Mouse (Mus musculus) right cerebral cortex, postnatal 36 days (tissue): ENCODE results near the gene Exoc7.

Experiments used
- DNase-seq, 2 experiments: peaks; one replicate each; pipeline ENCODE4 v3.0.0; 2022; ENCODE audit warnings: low spot score in 2 of 2, mixed read lengths in 1 of 2

Gene Exoc7

DNA sequence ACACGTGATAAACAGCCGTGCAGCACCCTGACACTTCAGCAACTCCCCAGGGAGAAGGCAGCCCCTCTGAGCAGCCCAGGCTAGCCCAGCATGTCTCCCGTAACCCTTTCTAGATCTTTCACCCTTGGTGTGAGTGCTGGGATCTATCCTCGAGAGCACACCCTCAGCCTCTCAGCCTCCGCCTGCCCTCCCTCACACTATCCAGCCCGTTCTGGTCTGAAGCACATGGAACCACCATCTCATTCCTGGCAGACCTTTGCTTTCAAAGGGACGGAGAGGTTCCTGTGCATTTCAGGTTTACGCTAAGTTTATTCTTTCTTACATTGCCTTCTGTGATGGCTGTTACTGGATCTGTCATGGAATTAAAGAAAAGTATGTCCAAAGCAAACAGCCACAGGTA lies 62.5 kb downstream of the Exoc7 start:
- no peak for DNase-seq

DNA sequence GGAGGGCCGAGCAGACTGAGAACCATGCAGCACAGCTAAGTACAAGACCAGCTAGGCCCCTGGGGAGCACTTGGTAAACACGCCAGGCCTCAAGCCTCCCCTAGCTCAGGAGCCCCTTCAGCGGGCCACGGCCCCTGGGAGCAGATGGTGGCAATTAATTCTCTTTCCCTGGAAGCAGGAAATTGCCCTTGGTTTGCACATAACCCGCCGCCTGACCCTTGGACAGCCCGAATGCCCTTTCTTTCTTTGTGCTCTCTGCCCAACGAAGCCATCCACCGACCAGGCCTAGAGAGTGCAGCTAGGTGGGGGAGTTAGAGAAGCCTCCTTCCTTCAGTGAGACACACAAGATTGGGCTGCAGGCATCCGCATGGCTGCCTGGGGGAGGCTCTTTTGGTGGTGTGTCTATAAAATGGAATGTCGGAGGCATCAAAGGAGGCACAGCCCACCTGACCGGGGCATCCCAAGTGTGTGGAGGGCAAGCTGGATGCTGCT lies 65.2 kb downstream of the Exoc7 start:
- no peak for DNase-seq

DNA sequence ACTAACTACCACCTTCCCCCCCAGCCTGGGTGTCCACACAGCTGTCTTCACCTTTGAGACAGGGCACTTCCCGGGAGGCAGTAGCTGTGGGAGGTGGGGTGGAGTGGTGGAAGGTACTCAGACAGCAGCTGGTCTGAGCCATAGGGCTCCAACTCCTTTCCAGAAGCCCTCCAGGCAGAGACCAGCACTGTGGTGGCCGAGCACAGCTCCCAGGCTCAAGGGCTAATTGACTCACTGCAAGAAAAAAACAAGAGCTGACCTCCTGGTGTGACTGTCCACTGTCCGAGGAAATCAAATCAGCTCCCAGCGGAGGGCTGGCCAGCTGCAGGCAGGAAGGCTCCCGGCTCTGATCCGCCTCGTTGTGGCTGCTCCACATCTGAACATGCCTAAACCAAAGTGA lies 67.2 kb downstream of the Exoc7 start:
- DNase-seq: no peak
